Mouse (Mus musculus) kidney, embryonic 16.5 days (tissue): ENCODE data around the gene Coro1a. TPM values are rescaled to one million over a fixed set of nuclear protein-coding genes. Genes with fewer than 3 reads are reported as not detected.

Source experiments
- ATAC-seq: fragments of 200-750 bp; cut with Nextera tagmentation; 2 replicates; pipeline ENCODE4 v1.8.0; 2017; ENCODE audit warnings: moderate TSS enrichment; ENCODE audit not compliant: low FRiP score, low TSS enrichment
- H3K27ac ChIP-seq: fragments of 300-500 bp; sonication (generic); 2 replicates; pipeline ENCODE4 v1.5.1; 2014; ENCODE audit warnings: low read length
- H3K27me3 ChIP-seq: fragments of 300-500 bp; sonication (generic); 2 replicates; pipeline ENCODE4 v1.6.1; 2014; ENCODE audit warnings: low read length, control low read depth, mixed read lengths; ENCODE audit not compliant: insufficient read depth
- H3K36me3 ChIP-seq: fragments of 300-500 bp; sonication (generic); 2 replicates; pipeline ENCODE4 v1.6.1; 2014; ENCODE audit warnings: low read length, control low read depth, mixed read lengths; ENCODE audit not compliant: insufficient read depth
- H3K4me1 ChIP-seq: fragments of 300-500 bp; sonication (generic); 2 replicates; pipeline ENCODE4 v1.6.1; 2014; ENCODE audit warnings: low read length, control low read depth, mixed read lengths; ENCODE audit not compliant: insufficient read depth
- H3K4me2 ChIP-seq: fragments of 300-500 bp; sonication (generic); replicated peaks from 2 replicates; pipeline ENCODE4 v1.6.1; 2014; ENCODE audit warnings: low read depth, low read length
- H3K4me3 ChIP-seq: fragments of 300-500 bp; sonication (generic); 2 replicates; pipeline ENCODE4 v1.5.1; 2014; ENCODE audit warnings: mild to moderate bottlenecking, low read length
- H3K9ac ChIP-seq: fragments of 300-500 bp; sonication (generic); replicated peaks from 2 replicates; pipeline ENCODE4 v1.6.1; 2014; ENCODE audit warnings: low read length
- H3K9me3 ChIP-seq: fragments of 300-500 bp; sonication (generic); 2 replicates; pipeline ENCODE4 v1.6.1; 2016; ENCODE audit warnings: low read length, control low read depth
- WGBS: fragments of 180-500 bp; shearing (Covaris S2); extraction: QIAGEN DNeasy Blood & Tissue Kit; methylation state at CpG from one replicate; pipeline ENCODE4 v1.1.7; 2014; 5-methylcytosine and 5-hydroxymethylcytosine counted together
- polyA plus RNA-seq: library from polyadenylated mRNA; unstranded; fragments of >200 nt; fragmentation: Nextera tagmentation; extraction: Ambion mirVana; gene quantifications from 2 replicates; pipeline ENCODE4 v1.2.1, GENCODE M21; 2015

Gene Coro1a
- polyA plus RNA-seq, 1 experiment from 2014 or later, result 19.7 TPM

DNA sequence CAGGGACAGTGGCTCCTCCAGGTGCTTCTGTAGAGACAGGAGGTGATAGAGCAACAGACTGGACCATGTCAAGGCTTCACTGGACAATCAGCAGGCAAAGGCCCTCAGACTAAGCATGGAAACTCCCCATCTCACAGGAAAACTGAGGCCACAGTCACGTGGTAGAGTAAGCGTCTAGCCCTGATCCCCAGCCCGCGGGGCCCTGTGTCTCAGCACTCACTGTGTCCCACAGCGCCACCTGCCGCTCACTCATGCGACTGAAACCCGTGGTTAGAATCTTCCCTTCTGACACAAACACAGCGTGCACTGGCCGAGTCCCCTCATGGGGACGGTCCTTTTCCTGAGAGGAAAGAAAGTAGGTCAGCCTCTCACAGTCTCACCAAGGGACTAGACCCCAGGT, 6.5 kb downstream of the Coro1a start:
- H3K27me3 ChIP-seq, result peaks cover 19% of the 10 kb centered on the region
- 2% methylated on average over 11 of the region's 11 CpGs for WGBS
- H3K4me2 ChIP-seq, result peak overlapping the region; percentile 36
- 0 out of 2 replicates have a peak overlapping the region, but pooled peaks have one; percentile 48 for H3K9ac ChIP-seq
- H3K4me1 ChIP-seq, result peaks cover 25% of the 10 kb centered on the region
- H3K9me3 ChIP-seq, result no peaks in the 10 kb centered on the region
- no peak overlapping the region for H3K27ac ChIP-seq
- H3K36me3 ChIP-seq, result no peaks in the 10 kb centered on the region
- peak; percentile 52; the same call in 1 of the 2 replicates for ATAC-seq
- H3K4me3 ChIP-seq, result no peak overlapping the region; the same call in 1 of the 2 replicates

DNA sequence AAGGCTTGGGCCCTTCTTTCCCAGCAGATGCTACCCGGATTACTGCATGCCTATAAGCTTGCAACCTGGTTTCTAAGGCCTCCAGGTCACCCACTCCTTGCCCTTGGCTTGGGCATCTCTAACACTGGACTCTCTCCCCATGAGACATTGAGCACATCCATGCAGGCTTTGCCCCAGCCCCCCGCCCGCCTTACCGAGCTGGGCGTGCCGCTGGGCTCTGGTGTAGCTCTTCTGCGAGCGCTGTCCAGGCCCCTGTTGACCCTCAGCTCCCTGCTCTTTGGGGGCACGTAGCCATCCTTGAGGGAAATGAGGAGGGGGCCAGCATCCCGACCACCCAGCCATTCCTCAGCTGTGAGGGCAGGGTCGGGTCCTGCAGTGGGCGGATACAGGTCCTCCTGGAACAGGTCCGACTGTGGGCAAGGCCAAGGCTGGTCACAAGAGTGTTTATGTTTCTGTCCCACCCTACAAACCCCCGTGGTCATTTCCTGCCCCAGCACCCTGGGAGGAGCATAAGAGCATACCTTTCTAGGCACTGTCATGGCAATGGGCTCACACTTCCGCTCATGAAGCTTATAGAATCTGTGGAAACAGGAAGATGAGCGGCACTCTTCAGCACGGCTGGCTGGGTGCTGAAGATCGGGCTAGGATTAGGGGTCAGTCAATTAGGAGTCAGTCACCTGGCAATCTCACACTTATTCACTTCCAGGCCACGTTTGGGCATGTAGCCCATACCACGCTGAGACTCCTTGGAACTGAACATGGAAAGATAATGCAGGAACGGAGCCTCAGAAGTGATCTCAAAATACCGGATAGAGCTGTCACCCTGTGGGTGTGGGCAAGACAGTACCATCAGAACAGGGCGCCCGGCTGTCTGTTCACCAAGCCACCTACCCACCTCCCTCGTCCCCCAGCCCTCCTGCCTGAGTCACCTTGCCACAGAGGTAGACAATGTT, 7.2 kb downstream of the Coro1a start:
- Histone ChIP-seq H3K27me3 (peaks cover 17% of the 10 kb centered on the region), H3K4me3 (no peak overlapping the region), H3K36me3 (no peaks in the 10 kb centered on the region), H3K4me2 (no peak overlapping the region), H3K4me1 (peaks cover 25% of the 10 kb centered on the region), H3K9ac (no peak overlapping the region), H3K27ac (no peak overlapping the region), H3K9me3 (no peaks in the 10 kb centered on the region)
- no peak for ATAC-seq
- 81% methylated on average over 25 of the region's 25 CpGs for WGBS

DNA sequence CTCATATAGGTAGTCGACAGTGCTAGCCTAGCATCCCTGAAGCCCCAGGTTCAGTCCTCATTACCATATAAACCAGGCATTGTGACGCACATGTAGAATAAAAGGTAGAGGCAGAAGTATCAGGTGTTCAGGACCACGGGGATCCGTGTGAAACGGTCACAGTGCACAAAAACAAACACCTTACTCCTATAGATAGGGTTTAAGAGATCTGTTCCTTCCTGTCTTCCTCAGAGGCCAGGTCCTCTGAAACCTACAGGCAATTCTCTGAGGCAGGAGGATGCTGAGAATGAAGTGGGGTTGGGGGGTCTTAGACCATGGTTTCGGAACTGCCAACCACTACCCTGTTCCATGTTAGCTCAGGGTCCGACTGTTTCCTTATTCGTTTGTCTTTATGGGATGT, 9.7 kb downstream of the Coro1a start:
- Histone ChIP-seq H3K27me3 (no peaks in the 10 kb centered on the region), H3K9me3 (no peaks in the 10 kb centered on the region), H3K4me2 (no peak overlapping the region), H3K36me3 (no peaks in the 10 kb centered on the region), H3K4me1 (peaks cover 20% of the 10 kb centered on the region), H3K4me3 (no peak overlapping the region), H3K9ac (no peak overlapping the region), H3K27ac (no peak overlapping the region)
- WGBS, result 92% methylated on average over 8 of the region's 8 CpGs
- ATAC-seq, result no peak

DNA sequence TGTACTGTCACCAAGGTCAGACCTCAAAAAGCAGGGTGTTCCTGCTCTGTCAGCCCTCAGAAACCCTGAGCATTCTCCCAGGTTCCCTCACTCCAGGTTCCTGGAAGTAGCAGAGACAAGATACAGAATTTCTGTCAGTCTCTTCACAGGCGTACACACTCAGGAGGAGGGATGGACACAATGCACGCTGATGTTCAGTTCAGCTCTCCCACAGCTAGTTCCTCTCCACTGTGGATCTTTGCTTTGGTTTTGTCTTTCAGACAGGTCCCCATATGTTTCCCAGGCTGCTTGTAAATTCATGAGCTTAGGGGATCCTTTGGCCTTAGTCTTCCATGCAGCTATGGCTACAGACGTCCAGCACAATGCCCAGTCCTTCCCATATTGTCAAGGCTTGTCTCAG, 10.7 kb downstream of the Coro1a start:
- Histone ChIP-seq H3K4me3 (peak overlapping the region; percentile 87), H3K27me3 (no peaks in the 10 kb centered on the region), H3K4me2 (peak overlapping the region; percentile 91), H3K4me1 (peaks cover 20% of the 10 kb centered on the region), H3K9me3 (no peaks in the 10 kb centered on the region), H3K36me3 (peaks cover 2% of the 10 kb centered on the region; the same call in 1 of the 2 replicates), H3K27ac (no peak overlapping the region), H3K9ac (peak overlapping the region; percentile 83)
- ATAC-seq, result no peak
- 73% methylated on average over 3 of the region's 3 CpGs for WGBS

DNA sequence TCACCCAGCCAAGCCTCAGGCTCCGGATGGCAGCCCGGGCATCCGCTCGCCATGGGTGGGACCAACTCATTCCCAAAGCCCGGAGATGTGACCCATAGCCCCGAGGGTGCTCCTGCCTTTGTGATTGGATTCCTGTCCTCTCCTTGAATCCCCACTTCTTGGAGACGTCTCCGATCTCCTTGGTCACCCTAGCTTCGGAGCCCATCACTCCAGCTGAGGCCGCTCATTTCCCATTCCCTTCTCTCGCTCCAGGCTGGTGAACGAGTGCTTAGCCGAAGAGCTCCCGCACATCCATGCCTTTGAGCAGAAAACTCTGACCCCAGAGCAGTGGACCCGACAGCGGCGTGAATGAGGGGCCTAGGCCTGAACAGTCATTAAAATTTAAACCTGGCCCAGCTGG, 11.3 kb downstream of the Coro1a start:
- Histone ChIP-seq H3K4me1 (peaks cover 20% of the 10 kb centered on the region), H3K9me3 (no peaks in the 10 kb centered on the region), H3K4me2 (peak overlapping the region; percentile 91), H3K9ac (peak overlapping the region; percentile 83), H3K4me3 (peak overlapping the region; percentile 87), H3K27ac (no peak overlapping the region), H3K27me3 (no peaks in the 10 kb centered on the region), H3K36me3 (peaks cover 8% of the 10 kb centered on the region; the same call in 1 of the 2 replicates)
- ATAC-seq, result peak; percentile 0; the same call in 1 of the 2 replicates
- 2% methylated on average over 17 of the region's 17 CpGs for WGBS

DNA sequence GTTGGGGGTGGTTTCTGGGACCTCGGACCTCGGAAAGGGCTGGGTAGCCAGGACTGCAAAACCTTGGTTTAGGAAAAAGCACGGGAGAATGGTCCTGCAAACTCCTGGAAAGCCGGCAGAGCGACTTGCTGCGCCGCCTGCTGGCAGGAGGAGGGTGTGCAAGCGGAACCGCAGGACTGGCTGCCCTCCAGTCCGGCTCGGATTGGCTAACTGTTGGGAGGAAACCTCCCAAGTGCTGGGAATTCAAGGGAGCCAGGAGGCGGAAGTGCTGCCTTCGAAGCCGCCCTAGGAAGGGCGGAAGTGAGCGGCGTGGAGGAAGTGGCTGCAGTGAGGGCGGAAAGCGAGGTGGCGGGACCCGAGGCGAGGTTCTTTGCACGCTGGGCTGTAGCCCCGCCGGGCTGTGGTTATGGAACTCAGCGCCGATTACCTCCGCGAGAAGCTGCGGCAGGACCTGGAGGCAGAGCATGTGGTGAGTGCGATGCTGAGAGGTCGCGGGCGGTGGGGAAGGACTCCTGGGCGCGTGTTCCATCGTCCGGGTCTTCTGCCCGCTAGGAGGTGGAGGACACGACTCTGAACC, 11.9 kb downstream of the Coro1a start, which contains the start of gene Slx1b:
TSS of gene Slx1b (minus strand) at position 154 of the 577 bp plus-strand sequence.
- H3K27me3 ChIP-seq, result no peaks in the 10 kb centered on the region
- H3K4me1 ChIP-seq, result peaks cover 18% of the 10 kb centered on the region
- peak within 1 kb of the TSS; percentile 91 for H3K4me2 ChIP-seq
- peak within 1 kb of the TSS; percentile 87 for H3K9ac ChIP-seq
- H3K36me3 ChIP-seq, result peaks cover 13% of the 10 kb centered on the region; the same call in 1 of the 2 replicates
- no peaks in the 10 kb centered on the region for H3K9me3 ChIP-seq
- peak within 1 kb of the TSS; percentile 97 for H3K27ac ChIP-seq
- H3K4me3 ChIP-seq, result peak within 1 kb of the TSS; percentile 87
- peak; percentile 97 for ATAC-seq
- under 1% methylated on average over 40 of the region's 40 CpGs for WGBS

DNA sequence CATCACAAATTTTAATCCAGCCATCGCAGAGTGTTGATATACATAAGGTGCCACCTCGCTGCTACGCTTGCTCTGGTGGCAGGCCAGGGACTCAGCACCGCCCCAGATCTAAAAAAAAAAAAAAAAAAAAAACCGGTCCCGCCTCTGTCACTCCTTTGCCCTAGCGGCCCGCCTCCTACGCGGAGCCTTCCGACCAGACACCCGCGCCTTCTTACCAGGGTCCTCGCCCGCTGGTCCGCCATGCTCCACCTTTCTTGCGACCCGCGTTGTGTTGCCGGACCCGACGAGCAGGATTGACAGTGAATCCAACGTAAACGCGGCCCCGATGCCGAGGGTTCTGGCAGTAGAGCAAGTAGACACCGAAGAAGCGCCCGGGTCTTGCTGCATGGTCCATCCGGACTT, 12.4 kb downstream of the Coro1a start, which contains the start of gene Bola2:
TSS of gene Bola2 (plus strand) at position 192 of the 402 bp plus-strand sequence.
- Histone ChIP-seq H3K9me3 (no peaks in the 10 kb centered on the region), H3K4me1 (peaks cover 18% of the 10 kb centered on the region), H3K27ac (peak within 1 kb of the TSS; percentile 97), H3K4me2 (peak within 1 kb of the TSS; percentile 91), H3K9ac (peak within 1 kb of the TSS; percentile 87), H3K27me3 (no peaks in the 10 kb centered on the region), H3K36me3 (peaks cover 13% of the 10 kb centered on the region; the same call in 1 of the 2 replicates), H3K4me3 (peak within 1 kb of the TSS; percentile 87)
- WGBS, result under 1% methylated on average over 31 of the region's 31 CpGs
- ATAC-seq, result peak; percentile 66

DNA sequence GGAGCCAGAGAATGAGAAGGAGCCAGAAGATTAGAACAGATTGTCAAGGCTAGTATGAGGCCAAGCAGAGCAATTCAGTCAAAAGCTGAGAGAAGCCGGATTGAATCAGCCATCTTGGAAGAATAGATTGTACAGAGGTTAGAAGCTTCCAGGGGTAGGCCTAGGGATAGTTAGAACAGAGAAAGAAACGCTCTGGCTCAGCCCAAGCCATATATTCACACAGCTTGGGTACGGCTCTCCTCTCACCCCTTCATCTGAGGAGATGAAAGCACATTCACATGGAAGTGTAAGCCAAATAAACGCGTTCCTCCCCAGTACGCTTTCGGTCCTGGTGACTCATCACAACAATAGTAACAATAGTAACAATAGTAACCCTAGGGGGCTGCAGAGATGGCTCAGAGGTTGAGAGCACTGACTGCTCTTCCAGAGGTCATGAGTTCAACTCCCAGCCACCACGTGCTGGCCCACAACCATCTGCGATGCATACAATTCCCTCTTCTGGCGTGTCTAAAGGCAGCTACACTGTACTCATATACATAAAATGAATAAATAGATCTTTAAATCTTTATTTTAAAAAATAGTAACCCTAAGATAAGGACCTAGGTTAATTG, 13.0 kb downstream of the Coro1a start:
- no peak for ATAC-seq
- WGBS, result 28% methylated on average over 10 of the region's 10 CpGs
- H3K27me3 ChIP-seq, result no peaks in the 10 kb centered on the region
- H3K4me1 ChIP-seq, result peaks cover 18% of the 10 kb centered on the region
- peak overlapping the region; percentile 87 for H3K4me3 ChIP-seq
- no peaks in the 10 kb centered on the region for H3K9me3 ChIP-seq
- peak overlapping the region; percentile 50 for H3K4me2 ChIP-seq
- H3K27ac ChIP-seq, result 0 out of 2 replicates have a peak overlapping the region, but pooled peaks have one; percentile 97
- peaks cover 13% of the 10 kb centered on the region; the same call in 1 of the 2 replicates for H3K36me3 ChIP-seq
- peak overlapping the region; percentile 87 for H3K9ac ChIP-seq

DNA sequence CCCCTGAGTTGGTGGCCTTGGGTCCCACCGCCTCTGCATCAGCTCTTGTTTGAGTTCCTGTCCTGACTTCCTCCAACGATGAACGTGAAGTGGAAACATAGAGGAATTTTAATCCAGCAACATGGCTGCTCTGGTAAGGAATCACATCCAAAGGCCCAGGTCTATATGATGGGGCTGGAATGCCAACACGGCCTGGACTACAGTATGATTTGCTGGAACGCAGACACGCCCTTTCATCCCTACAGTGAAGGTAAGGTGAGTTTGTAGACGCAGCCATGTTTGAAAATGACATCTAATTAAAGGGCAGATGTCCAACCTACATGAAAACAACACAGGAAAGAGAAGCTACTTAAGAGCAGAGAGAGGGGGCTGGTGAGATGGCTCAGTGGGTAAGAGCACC, 13.8 kb downstream of the Coro1a start:
- no peaks in the 10 kb centered on the region for H3K27me3 ChIP-seq
- H3K4me2 ChIP-seq, result no peak overlapping the region
- 83% methylated on average over 7 of the region's 7 CpGs for WGBS
- ATAC-seq, result no peak
- H3K27ac ChIP-seq, result no peak overlapping the region
- H3K36me3 ChIP-seq, result peaks cover 13% of the 10 kb centered on the region; the same call in 1 of the 2 replicates
- H3K9me3 ChIP-seq, result no peaks in the 10 kb centered on the region
- H3K4me3 ChIP-seq, result no peak overlapping the region
- H3K4me1 ChIP-seq, result peaks cover 18% of the 10 kb centered on the region
- H3K9ac ChIP-seq, result no peak overlapping the region
